Mouse (Mus musculus): ENCODE results near the gene Dck. TPM values are rescaled to one million over a fixed set of nuclear protein-coding genes. Genes with fewer than 3 reads are reported as not detected.

Gene Dck
- polyA plus RNA-seq, 1 experiment from 2014 or later, result 38.6 TPM

- no peak overlapping the region for H3K4me3 ChIP-seq (replicated peaks; ENCODE audit: low read length)
- no peak overlapping the region for H3K4me2 ChIP-seq (ENCODE audit: low read depth, low read length)
- H3K9me3 ChIP-seq (replicated peaks; ENCODE audit: control insufficient read depth, low read length), result no peaks in the 10 kb centered on the region
- 85% methylated on average over 3 of the region's 3 CpGs for WGBS
- no peak overlapping the region for H3K9ac ChIP-seq (ENCODE audit: low read length)
- no peak overlapping the region for H3K27ac ChIP-seq (ENCODE audit: low read length)
- ATAC-seq (ENCODE audit: insufficient read depth, low FRiP score), result no peak
- no peaks in the 10 kb centered on the region for H3K4me1 ChIP-seq (ENCODE audit: control insufficient read depth, insufficient read depth, low read length)
- no peaks in the 10 kb centered on the region for H3K27me3 ChIP-seq (ENCODE audit: control insufficient read depth, insufficient read depth, low read length)
- H3K36me3 ChIP-seq (ENCODE audit: control insufficient read depth, insufficient read depth, low read length), result no peaks in the 10 kb centered on the region
Measured at GRCm38 (mm10) chr5:88831935-88832334, 67.1 kb downstream of the Dck start.

Other genes starting within 250 kb of the Dck start
- gene Jchain, start 237.1 kb upstream of the Dck start, polyA plus RNA-seq (2015; fragmentation: Nextera tagmentation; extraction: Ambion mirVana), result 0.16 and 0.28 TPM in 2 replicates
- 59.8 and 67.0 TPM in 2 replicates for gene Utp3, start 210.5 kb upstream of the Dck start, polyA plus RNA-seq (2015; fragmentation: Nextera tagmentation; extraction: Ambion mirVana)
- gene Rufy3, start 200.0 kb upstream of the Dck start, polyA plus RNA-seq (2015; fragmentation: Nextera tagmentation; extraction: Ambion mirVana), result 10.9 and 13.5 TPM in 2 replicates
- 15.4 and 16.7 TPM in 2 replicates for gene Grsf1, start 88.8 kb upstream of the Dck start, polyA plus RNA-seq (2015; fragmentation: Nextera tagmentation; extraction: Ambion mirVana)
- gene Mob1b, start 44.1 kb upstream of the Dck start, polyA plus RNA-seq (2015; fragmentation: Nextera tagmentation; extraction: Ambion mirVana), result 15.2 and 15.9 TPM in 2 replicates
- 1.8 and 2.6 TPM in 2 replicates for gene Slc4a4, start 121.8 kb downstream of the Dck start, polyA plus RNA-seq (2015; fragmentation: Nextera tagmentation; extraction: Ambion mirVana)

Data from stomach, embryonic 16.5 days (tissue).